Mouse (Mus musculus) heart, adult 10 weeks (tissue): ENCODE data around the gene Btbd35f14. TPM values are rescaled to one million over a fixed set of nuclear protein-coding genes. Genes with fewer than 3 reads are reported as not detected.

Experiments
- polyA plus RNA-seq: library from polyadenylated mRNA; stranded (reverse); fragments of 350-450 nt; fragmentation: Illumina TruSeq; extraction: RNeasy Lipid Tissue Mini Kit (QIAGEN cat#74804); gene quantifications from one replicate; pipeline ENCODE4 v1.2.3, GENCODE M21; 2014; ENCODE audit warnings: low read depth, low replicate concordance

The Btbd35f14 gene
- polyA plus RNA-seq = not detected

DNA sequence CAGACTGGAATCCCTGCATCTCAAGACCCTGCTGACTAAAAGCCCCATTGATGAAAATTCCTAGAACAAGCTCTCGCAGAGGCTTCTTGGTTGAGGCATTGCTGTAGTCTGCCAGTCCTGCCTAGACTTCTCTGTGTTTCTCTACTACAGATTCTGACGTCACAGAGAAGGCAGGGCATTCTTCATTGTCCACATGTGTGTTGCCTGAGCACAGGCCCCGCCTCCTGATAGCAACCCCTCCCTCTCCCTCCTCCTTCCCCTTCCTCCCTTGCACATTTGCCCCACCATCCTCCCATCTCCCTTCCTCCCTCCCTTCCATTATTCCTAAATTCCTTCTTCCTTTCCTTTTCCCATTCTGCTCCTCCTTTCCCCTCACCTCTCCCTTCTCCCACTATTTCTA lies at the start of gene Btbd35f14:
Btbd35f14 (minus strand) TSS at position 101 of the 400 bp plus-strand sequence.

DNA sequence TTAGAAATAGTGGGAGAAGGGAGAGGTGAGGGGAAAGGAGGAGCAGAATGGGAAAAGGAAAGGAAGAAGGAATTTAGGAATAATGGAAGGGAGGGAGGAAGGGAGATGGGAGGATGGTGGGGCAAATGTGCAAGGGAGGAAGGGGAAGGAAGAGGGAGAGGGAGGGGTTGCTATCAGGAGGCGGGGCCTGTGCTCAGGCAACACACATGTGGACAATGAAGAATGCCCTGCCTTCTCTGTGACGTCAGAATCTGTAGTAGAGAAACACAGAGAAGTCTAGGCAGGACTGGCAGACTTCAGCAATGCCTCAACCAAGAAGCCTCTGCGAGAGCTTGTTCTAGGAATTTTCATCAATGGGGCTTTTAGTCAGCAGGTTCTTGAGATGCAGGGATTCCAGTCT lies 45.3 kb downstream of the Btbd35f14 start, which contains the start of gene Btbd35f13:
Btbd35f13 (plus strand) TSS at position 301 of the 400 bp plus-strand sequence.

Other genes with a start within 250 kb of the Btbd35f14 start
- not detected for gene Btbd35f15, start 125.0 kb downstream of the Btbd35f14 start, polyA plus RNA-seq
- gene Btbd35f13, start 45.2 kb downstream of the Btbd35f14 start, polyA plus RNA-seq = not detected